Mouse (Mus musculus) MEL-GATA-1-ER (cell line): Measurements from ENCODE around the gene Wbp2nl.

ENCODE experiments used
- DNase-seq: peaks from one replicate; pipeline ENCODE4 v3.0.0-alpha.2; 2012; ENCODE audit warnings: low read depth; ENCODE audit errors: extremely low read depth

Gene Wbp2nl

DNA sequence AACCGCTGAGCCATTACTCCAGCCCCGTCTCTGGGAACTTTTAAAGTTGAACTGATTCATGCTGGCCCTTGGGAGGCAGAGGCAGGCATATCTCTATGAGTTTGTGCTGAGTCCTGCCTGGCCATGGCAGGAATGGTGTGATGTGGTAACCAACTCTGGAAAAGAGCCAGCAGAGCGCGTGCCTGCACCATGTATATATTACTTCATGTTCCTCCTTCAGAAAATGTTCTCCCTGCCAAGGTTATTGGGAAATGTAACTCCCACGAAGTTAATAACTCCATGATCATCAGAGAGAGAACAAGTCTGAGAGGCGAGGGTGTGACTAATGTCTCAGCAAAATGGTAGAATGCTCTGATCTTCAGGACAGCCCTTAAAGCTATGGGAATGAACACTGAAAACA, 19.1 kb downstream of the Wbp2nl start:
- no peak for DNase-seq

DNA sequence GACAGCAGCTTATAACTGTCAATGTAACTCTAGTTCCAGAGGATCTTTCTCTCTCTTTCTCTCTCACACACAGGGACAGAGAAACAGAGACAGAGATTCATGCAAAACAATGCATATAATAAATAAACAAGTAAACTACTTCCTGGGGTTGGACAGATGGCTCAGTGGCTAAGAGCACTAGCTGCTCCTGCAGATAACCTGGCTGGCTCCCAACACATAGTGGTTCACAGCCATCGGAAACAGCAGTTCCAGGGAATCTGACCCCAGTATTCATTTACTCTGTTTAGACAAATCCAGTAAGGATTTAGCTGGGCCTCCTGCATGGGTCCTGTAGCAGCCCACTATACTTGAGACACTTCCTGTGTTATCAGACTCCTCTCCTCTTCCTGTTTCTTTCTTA, 20.9 kb downstream of the Wbp2nl start:
- no peak for DNase-seq

DNA sequence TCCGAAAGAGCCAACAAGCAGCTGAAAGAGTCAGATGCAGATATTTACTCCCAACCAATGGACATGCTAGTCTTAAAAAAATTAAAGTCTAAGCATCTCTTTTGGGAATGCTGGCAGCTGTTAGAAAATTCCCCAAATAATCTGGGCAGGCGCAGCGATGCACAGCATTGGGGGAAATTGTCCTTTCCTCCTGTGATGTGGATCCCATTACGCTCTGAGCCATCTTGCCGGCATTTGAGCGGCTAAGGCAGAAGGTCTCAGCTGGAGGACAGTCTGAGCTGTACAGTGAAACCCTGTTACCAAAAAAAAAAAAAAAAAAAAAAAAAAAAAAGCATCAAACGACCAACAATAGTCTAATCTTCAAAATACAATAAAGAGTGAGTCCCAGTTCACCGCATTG, 23.4 kb downstream of the Wbp2nl start:
- DNase-seq, result no peak

DNA sequence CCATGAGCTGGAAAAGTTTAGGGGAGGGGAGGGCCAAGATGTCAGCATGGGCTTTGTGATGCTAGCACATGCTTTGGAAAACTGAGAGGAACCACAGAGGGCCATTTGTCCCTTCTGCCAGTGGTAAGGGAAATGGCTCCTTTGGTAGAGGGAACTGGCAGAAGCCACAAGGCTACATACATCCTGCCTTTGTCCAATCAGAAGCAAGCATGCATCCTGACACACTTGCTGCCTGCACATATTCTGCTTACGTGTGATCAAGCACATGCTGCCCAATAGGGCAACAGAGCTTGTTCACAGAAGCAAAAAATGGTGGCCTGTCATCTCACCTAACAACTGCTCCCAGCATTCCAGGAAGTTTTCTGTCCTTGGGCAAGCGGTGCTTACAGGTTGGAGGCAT, 26.6 kb downstream of the Wbp2nl start:
- DNase-seq, result no peak

DNA sequence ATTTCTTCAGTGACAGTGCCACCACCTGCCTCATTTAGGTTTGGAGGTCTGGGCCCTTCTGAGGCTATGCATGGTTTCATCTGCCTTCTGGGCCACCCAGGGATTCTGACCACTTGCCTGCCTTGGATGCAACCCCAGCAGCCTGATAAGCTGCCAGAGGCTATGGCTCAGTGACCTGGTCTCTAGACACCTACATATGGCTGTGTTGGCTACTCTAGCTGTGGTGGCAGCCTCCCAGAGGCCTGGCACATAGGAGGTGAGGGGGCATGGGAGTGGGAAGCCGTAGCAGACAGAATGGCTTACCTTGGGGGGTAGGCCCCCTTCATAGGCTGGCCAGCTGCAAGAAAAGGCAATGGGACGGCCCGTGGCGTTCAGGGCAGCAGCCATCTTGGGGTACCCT, 36.4 kb downstream of the Wbp2nl start:
- DNase-seq, result no peak

DNA sequence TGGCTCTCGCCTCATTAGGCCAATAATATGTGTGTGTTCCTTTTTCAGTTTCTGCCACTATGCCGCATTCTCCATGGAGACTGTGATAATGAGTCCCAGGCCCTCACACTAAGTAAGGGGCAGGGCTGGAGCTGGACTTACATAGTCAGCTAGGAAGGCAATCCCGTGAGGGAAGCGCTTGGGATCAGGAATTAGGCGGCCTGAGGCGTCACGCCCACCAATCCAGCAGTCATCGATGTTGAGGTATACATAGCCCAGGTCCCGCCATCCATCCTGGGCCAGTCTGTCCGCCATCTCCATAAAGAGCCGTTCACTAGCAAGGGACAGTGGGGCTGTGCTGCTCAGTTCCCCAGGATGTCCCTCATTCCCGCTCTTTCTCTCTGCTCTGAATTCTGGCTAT, 37.9 kb downstream of the Wbp2nl start:
- DNase-seq, result no peak

DNA sequence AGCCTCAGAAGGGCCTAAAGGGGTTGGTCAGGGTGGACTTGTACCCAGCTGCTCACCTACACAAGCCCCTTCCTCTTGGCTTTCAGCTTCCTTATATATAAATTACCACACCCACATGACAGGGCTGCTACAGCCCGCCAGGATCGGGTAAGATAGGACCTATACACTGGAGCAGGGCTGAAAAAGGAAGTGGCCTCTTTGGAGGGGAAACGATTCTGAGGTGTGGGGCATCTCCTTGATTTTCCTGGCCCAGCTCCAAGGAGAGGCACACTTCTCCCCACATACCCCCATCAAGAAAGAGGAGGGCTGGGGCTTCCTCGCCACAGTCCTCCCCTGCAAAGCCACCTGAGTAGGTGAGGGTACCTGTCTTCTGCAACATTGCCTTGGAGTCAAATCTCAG, 39.1 kb downstream of the Wbp2nl start:
- peak; percentile 82 for DNase-seq

DNA sequence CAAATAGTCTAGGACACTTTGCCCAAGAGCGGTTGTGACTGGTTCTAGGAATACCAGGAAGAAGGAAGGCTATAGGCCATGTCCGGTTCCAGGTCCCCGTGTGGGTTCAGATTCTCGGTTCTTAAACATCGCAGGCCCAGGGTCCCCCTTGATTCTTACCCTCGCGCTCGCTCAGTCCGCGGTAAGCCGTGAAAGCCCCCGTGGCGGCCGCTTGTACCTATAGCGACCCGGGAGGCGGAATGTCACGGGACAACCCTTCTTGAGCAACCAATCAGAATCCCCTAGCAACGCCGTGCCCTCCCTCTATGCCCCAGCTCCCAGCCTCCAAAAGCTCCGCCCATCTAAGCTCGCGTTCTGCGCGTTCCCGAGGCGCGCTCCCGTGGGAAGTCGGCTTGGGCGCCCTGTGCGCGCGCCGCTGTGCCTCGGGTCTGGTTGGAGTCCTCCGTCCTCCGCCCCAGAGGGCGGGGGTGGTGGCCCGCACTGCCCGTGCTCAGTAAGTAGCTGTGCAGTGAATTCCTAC, 39.9 kb downstream of the Wbp2nl start, which contains the start of the genes Naga, Pheta2 and Smdt1:
TSS of gene Naga (minus strand) at position 333 of the 520 bp plus-strand sequence.
TSS of gene Pheta2 (plus strand) at position 350 of the 520 bp plus-strand sequence.
TSS of gene Smdt1 (plus strand) at position 367 of the 520 bp plus-strand sequence.
- DNase-seq, result peak; percentile 90

DNA sequence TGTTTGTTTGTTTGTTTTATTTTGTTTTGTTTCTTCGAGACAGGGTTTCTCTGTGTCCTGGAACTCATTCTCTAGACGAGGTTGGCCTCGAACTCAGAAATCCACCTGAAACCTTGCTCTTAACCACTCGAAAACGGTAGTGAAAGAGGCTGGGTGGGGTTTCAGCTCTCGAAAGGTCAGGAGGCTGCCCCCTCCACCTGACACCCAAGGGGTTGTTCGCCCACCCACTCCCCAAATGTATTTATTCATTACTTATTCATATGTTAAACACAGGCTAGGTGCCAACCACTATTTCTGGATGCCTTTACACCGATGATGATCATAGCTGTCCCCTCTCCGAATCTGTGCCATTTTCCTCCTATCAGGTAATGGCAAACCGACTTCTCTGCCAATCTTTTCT, 40.4 kb downstream of the Wbp2nl start:
- DNase-seq, result no peak

DNA sequence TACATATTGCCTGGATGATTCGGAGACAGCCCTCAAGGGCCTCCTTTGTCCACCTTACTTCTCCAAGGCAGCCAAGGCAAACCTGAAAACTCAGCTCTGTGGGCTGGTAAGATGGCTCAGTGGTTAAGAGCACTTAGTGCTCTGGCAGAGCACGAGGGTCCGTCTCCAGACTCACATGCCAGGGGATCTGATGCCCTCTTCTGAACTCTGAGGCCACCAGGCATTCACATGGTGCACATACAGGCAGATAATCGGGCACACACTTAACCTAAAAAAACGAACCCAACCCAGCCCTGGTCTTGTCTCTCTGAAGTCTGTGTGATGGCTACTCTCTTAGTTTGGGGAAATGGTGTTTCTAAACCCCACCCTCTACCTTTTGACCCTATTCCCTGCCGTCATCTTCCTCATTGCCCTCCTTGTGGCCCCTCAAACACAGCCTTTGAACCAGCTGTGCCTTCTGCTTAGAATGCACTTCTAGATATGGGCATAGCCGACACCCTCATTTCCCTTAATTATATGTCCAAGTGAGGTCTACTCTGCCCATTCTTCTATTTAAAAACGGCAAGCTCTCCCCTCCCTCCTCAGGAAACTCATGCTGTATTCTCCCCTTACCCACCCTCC, 41.0 kb downstream of the Wbp2nl start:
- no peak for DNase-seq

DNA sequence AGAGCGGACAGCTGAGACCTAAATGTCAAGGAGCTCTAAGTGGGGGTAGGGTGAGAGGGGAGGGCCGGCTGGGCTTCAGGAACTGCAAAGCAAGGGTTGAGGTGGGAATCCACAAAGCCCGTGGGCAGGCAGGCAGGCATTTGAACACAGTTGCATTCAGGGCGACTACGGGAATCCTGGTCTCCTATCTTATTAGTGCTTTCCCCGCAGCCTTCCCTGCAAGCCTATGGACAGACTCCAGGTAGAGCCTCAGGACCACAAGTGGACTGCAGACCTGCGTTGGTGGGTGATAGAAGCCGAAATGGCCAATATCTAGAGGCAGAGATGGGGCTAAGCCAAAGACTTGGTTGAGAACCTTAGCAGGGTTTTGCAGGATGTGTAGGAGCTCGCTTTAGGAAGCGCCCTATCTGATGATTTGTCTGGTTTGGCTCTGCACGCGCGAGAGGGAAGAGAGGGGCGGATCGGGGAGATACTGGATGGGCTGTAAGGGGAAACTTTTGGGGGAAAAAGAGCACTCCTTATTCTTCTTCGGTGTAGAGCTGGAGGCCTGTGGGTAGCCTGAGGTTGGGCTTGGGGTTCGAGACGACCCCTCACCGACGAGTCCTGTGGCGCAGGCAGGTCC, 41.8 kb downstream of the Wbp2nl start:
- DNase-seq, result peak; percentile 66

DNA sequence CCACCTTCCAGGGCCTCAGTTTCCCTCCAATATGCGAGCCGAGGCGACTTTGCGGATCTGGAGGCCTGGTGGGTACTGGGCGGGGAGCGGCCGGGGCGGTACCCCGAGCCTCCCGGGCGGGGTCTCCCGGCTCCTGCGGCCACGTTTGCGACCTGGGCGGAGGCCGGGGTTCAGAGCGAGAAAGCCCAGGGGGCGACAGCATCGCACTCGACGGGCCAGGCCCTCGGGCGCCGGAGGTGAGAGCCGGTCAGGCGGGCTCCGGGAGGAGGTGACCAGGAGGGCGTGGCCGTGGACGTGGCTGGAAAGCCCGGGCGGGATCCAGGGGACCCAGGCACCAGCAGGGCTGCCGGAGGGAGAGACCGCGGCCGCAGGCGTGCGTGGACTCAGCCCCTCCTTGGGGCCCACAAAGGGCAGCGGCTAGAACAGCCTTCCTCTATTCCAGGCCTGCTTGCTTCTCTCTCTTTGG, 42.3 kb downstream of the Wbp2nl start:
- no peak for DNase-seq

DNA sequence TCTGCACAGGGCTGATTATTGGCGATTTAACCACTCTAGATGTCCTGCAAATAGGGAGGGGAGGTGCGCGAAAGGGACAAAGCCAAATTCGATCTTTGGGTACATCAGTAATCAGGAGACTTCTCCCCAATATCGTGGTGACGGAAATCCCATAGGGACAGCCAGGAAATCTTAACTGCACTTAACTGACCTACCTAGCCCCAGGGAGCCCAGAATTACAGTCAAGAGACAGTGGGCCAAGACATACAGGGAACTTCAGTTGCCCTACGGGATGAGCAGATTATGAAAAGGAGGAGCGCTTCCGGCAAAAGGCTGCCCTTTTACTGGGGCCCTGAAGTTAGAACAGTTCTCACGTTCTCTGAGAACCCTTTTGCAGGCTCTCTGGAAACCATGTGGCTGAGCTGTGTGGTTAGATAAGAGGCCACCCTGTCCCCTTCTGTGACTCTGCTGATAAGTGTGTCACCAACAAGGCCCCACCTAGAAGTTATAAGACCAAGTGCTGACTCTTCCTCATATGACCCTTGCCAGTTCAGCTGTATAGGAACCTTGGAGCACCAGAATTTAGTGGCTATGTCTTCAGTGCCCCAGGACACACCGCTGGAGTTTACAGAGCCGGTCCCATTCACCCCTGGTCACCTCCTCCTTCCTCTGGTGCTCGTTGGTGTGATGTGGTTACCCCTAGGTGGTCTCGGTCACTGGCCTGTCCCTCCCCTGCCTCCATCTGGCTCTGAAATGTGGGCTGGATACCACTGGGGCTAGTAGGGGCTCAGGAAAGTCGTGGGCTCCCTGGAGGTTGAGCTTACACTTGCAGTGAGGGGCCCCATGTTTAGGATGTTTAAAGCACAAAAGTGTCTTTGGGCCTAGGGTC, 43.2 kb downstream of the Wbp2nl start:
- DNase-seq, result peak; percentile 100

DNA sequence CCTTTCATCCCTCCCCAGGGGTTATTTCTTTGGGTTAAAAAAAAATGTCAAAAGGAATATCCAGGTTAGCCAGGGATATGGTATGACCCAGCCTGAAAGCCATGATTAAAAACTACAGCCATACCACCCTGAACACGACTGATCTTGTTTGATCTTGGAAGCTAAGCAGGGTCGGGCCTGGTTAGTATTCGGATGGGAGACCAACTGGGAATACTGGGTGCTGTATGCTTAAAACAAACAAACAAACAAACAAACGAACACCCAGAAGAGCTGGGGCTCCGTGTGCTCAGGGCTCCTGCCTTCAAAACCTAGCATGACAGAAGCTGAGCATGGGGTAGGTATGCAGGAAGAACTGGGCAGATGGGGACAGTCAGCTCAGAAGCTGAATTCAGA, 43.8 kb downstream of the Wbp2nl start:
- DNase-seq, result no peak

DNA sequence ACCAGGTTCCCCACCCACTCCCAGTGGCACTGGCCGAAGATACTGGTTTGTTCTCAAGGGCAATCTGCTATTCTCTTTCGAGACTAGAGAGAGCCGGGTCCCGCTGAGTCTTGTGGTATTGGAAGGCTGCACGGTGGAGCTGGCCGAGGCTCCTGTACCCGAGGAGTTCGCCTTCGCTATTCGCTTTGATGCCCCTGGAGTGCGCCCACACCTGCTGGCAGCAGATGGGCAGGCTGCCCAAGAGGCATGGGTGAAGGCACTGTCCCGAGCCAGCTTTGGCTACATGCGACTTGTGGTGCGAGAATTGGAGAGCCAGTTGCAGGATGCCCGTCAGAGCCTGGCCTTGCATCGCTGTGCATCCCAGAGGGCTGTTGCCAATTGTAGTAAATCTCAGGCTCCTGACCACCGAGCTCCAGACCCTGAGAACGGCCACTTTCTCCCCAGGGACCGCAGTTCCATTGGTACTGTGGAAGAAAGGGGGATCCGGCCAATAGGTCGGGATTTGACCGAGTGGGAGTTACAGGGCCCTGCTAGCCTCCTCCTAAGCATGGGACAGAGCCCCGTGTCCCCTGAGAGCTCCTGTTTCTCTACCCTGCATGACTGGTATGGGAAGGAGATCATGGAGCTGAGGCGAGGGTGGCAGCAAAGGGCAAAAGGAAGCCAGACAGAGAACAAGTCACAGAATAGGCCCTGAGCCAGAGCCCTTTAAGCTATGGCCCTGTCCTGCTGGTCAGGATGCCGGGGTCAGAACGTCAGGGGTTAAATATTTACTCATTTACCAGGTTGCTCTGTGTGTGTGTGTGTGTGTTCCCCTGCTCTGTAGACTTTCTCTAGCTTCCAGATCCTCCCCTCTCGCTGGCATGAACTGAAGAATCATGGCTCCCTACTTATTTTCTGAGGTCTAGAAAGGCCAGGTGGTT, 44.9 kb downstream of the Wbp2nl start:
- DNase-seq, result no peak

DNA sequence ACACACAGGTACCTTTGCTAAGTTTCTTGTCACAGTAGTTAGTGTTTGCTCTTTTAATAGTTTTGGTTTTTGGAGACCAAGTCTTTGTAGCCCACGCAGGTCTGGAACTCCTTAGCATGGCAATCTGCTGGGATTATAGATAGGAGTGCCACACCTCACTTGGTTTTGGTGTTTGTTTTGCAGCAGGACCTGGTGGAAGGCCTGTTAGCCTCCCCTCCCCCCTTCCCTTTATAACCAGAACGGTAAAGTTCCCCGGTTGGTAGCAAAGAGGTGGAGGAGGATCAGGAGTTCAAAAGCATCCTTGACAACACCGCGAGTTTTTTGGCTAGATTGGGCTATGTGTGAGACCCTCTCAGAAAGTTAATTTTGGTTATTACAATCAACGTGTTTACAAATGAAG, 46.2 kb downstream of the Wbp2nl start:
- DNase-seq, result no peak

DNA sequence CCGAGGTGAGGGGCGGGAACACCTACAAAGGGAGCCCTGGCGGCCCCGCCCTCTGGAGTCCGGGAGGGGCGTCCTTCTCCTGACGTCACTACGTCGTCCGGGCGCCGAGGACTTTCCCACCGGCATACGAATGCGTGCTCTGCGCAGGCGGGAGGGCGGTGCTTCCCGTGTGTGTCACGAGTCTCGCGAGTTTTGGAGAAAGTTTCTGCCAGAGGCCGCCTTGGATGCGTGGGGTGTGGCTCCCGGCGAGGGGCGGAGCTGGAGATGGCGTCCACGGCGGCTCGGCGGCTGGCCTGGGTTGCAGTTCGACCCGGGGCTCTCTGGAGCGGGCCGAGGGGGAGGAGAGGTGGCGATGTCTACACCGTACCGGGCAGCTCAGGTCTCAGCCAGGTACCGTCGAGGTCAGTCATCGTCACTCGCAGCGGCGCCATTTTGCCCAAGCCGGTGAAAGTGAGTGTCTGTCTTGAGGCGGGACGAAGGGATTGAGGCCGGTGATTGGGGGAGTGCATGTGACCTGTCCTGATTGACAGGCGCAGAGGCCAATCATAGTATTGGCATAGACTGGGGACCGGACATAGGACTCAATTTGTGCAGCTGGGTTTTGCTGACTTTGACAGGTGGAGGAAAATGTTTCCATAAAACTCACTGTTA, 47.2 kb downstream of the Wbp2nl start:
- peak; percentile 95 for DNase-seq

DNA sequence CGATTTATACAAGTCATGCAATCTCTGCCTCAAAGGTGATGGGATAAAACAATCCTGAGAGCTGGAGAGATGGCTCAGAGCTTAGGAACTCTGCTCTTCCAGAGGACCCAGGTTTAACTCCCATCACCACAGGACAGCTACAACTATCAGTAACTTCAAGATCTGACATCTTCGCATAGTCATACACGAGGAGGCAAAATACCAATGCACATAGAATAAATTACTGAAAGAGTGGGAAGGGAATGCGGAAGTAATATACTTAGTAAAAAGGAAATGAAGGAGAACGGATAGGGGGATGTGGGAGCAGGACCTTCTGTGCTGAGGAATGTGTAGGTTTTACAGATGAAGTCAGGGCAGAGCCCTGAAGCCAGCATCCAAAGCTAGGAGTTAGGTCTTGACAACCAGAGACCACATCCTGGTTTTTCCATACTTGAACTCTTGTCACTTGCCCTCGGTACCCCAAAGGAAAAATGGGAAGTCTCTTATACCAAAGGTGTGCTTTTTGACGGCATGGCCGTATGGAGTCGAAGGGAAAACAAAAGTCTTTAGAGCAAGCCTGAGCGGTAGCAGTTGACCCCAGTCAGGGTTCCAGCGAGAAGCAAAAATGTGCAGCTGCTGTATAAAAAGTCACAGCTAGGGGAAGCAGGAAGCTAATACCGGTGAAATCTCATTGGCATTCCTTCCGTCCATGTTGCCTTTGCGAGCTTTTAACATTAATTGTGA, 48.0 kb downstream of the Wbp2nl start:
- DNase-seq, result no peak

DNA sequence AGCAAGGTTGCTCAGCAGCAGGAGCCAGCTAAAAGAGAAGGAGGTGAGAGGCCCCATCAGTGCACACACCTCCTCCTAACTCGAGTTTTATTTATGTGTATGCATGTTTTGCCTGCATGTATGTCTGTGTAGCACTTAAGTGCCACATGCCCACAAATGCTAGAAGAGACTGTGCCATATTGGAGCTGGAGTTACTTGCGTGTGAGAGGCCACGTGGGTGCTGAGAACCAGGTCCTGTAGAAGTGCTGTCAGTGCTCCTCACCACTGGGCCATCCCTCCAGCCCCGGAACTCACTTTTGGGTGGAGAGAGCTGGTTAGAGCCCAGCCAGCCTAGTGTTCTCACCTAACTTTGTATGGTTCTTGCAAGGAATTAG, 48.5 kb downstream of the Wbp2nl start:
- DNase-seq, result no peak

DNA sequence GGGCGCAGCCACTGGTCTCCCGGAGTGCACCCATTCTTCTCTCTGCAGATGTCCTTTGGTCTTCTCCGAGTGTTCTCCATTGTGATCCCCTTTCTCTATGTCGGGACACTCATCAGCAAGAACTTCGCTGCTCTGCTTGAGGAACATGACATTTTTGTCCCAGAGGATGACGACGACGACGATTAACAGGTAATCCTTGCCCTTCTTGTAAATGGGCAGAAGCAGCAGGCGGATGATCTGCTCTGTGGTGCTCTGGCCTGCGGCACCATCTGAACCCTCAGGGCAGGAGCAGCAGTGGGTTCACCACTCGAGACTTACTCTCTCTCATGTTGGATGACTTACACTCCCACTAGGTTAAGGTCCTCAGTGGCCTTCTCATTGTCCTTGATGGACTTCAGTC, 49.1 kb downstream of the Wbp2nl start:
- DNase-seq, result no peak
